Mouse (Mus musculus) thymus, adult 2 months (tissue): ENCODE measurements around the gene Sorl1.

Source experiments
- CTCF ChIP-seq: fragments of 200-500 bp; IDR thresholded peaks from 2 replicates; pipeline ENCODE4 v1.5.1; 2012; ENCODE audit warnings: mild to moderate bottlenecking, control low read depth, low read length, moderate library complexity, borderline replicate concordance; ENCODE audit not compliant: control insufficient read depth, poor library complexity, insufficient read depth; ENCODE audit errors: extremely low read depth
- POLR2A ChIP-seq: fragments of 200-500 bp; IDR thresholded peaks from 2 replicates; pipeline ENCODE4 v1.6.1; 2012; ENCODE audit warnings: mild to moderate bottlenecking, low read length, control low read depth, moderate library complexity; ENCODE audit not compliant: control insufficient read depth, poor library complexity, insufficient read depth; ENCODE audit errors: extremely low read depth

GRCm38 (mm10) chr9:42159376-42159775 is 35.3 kb upstream of the Sorl1 start:
- TF ChIP-seq CTCF (no peak), POLR2A (no peak)
